Mouse (Mus musculus) MEL (cell line): ENCODE measurements around the gene Crebzf. TPM values are rescaled to one million over a fixed set of nuclear protein-coding genes. Genes with fewer than 3 reads are reported as not detected.

Source experiments
- DNase-seq: peaks from one replicate; pipeline ENCODE4 v3.0.0; 2011; ENCODE audit warnings: low read depth, low spot score
- H3K27ac ChIP-seq: 2 replicates; pipeline ENCODE4 v1.5.1; 2012; ENCODE audit warnings: low read depth, mild to moderate bottlenecking, control low read depth, low read length, moderate library complexity; ENCODE audit not compliant: control insufficient read depth
- H3K27me3 ChIP-seq, 2 experiments: fragments of 150-350 bp in 1 of 2; sonication (generic) in 1 of 2; 2 replicates each; pipeline ENCODE4 v1.6.1; 2012; ENCODE audit warnings: low read length in 2 of 2, mild to moderate bottlenecking in 2 of 2, improper control_type of control experiment in 1 of 2, moderate library complexity in 1 of 2; ENCODE audit not compliant: insufficient read depth in 2 of 2, control insufficient read depth in 1 of 2
- H3K36me3 ChIP-seq, 2 experiments: 2 replicates each; pipeline ENCODE4 v1.6.1; 2012 to 2014; ENCODE audit warnings: low read length in 2 of 2, improper control_type of control experiment in 1 of 2, inconsistent platforms in 1 of 2, mild to moderate bottlenecking in 1 of 2; ENCODE audit not compliant: insufficient read depth in 2 of 2, control insufficient read depth in 1 of 2
- H3K4me1 ChIP-seq, 2 experiments: fragments of 150-350 bp in 1 of 2; sonication (generic) in 1 of 2; 2 replicates each; pipeline ENCODE4 v1.6.1; 2012; ENCODE audit warnings: low read length in 2 of 2, improper control_type of control experiment in 1 of 2, mild to moderate bottlenecking in 1 of 2; ENCODE audit not compliant: insufficient read depth in 2 of 2, control insufficient read depth in 1 of 2
- H3K4me3 ChIP-seq, 2 experiments: fragments of 150-350 bp in 1 of 2; sonication (generic) in 1 of 2; 2 replicates each; pipeline ENCODE4 v1.5.1; 2012; ENCODE audit warnings: low read depth in 2 of 2, low read length in 2 of 2, mild to moderate bottlenecking in 2 of 2, moderate library complexity in 2 of 2, control low read depth in 1 of 2, improper control_type of control experiment in 1 of 2; ENCODE audit not compliant: control insufficient read depth in 1 of 2, insufficient read depth in 1 of 2
- H3K79me2 ChIP-seq: 2 replicates; pipeline ENCODE4 v1.6.1; 2012; ENCODE audit warnings: mild to moderate bottlenecking, low read length, moderate library complexity; ENCODE audit not compliant: control insufficient read depth, poor library complexity, insufficient read depth
- H3K9ac ChIP-seq: 2 replicates; pipeline ENCODE4 v1.6.1; 2012; ENCODE audit warnings: low read depth, mild to moderate bottlenecking, control low read depth, low read length, moderate library complexity; ENCODE audit not compliant: control insufficient read depth, poor library complexity, severe bottlenecking
- H3K9me3 ChIP-seq: fragments of 150-350 bp; sonication (generic); replicated peaks from 2 replicates; pipeline ENCODE4 v1.6.1; 2012; ENCODE audit warnings: mild to moderate bottlenecking, low read length, improper control_type of control experiment, moderate library complexity; ENCODE audit not compliant: insufficient read depth
- BHLHE40 ChIP-seq: IDR thresholded peaks from 2 replicates; pipeline ENCODE4 v1.6.1; 2012; ENCODE audit warnings: low read depth, mild to moderate bottlenecking, inconsistent platforms, low read length, improper control_type of control experiment, borderline replicate concordance
- CHD1 ChIP-seq: IDR thresholded peaks from 2 replicates; pipeline ENCODE4 v1.6.1; 2012; ENCODE audit warnings: low read depth, mild to moderate bottlenecking, inconsistent platforms, low read length, improper control_type of control experiment
- GATA1 ChIP-seq: IDR thresholded peaks from 2 replicates; pipeline ENCODE4 v1.6.1; 2011; ENCODE audit warnings: low read depth, low read length, improper control_type of control experiment
- JUND ChIP-seq: IDR thresholded peaks from 2 replicates; pipeline ENCODE4 v1.6.1; 2011; ENCODE audit warnings: low read depth, mild to moderate bottlenecking, improper control_type of control experiment, low read length
- MXI1 ChIP-seq: IDR thresholded peaks from 2 replicates; pipeline ENCODE4 v1.6.1; 2011; ENCODE audit warnings: mild to moderate bottlenecking, low read depth, low read length, improper control_type of control experiment
- POLR2AphosphoS5 ChIP-seq: IDR thresholded peaks from 2 replicates; pipeline ENCODE4 v1.6.1; 2012; ENCODE audit warnings: low read depth, borderline replicate concordance, mild to moderate bottlenecking, inconsistent platforms, low read length, moderate library complexity, mixed read lengths
- TAL1 ChIP-seq: IDR thresholded peaks from 2 replicates; pipeline ENCODE4 v1.6.1; 2012; ENCODE audit warnings: mild to moderate bottlenecking, inconsistent platforms, low read length, moderate library complexity, mixed read lengths
- ZKSCAN1 ChIP-seq: IDR thresholded peaks from 2 replicates; pipeline ENCODE4 v1.6.1; 2012; ENCODE audit warnings: low read depth, mild to moderate bottlenecking, inconsistent platforms, low read length, improper control_type of control experiment, moderate library complexity
- polyA plus RNA-seq, 2 experiments: library from polyadenylated mRNA; stranded (reverse) in 1 of 2; unstranded in 1 of 2; fragments of >175 nt in 1 of 2; fragments of >200 nt in 1 of 2; gene quantifications; 2 replicates each; pipeline versions ENCODE4 v1.2.1 to v1.2.4; 2012; ENCODE audit warnings: low replicate concordance in 2 of 2, low read depth in 1 of 2; ENCODE audit not compliant: insufficient read length in 2 of 2, insufficient read depth in 1 of 2, missing spikeins in 1 of 2
- total RNA-seq: library from RNA; depleted of rRNA; stranded (reverse); fragments of 300-350 nt; gene quantifications from 2 replicates; pipeline ENCODE4 v1.2.3, GENCODE M21; 2012; rRNA removed

The Crebzf gene
- total and polyA plus RNA-seq, 3 experiments, result 63.3 to 152 (median 78.9) TPM

GRCm38 (mm10) chr7:90475793-90476312 lies 33.3 kb downstream of the Crebzf start, which contains the start of gene Tmem126b (continued):
- no peak for TF ChIP-seq POLR2AphosphoS5
- no peak for TF ChIP-seq ZKSCAN1

GRCm38 (mm10) chr7:90476313-90477245 lies 34.0 kb downstream of the Crebzf start, which contains the start of gene Dlg2:
Gene Dlg2 (plus strand): TSS chr7:90476672.
- H3K9me3 ChIP-seq, result no peaks in the 10 kb centered on the region
- peak; percentile 45 for DNase-seq
- peaks cover 0 to 8% of the 10 kb centered on the region in 2 experiments; a peak in 2 of 4 replicates for H3K4me1 ChIP-seq
- peak; percentile 19; the same call in 1 of the 2 replicates for TF ChIP-seq MXI1
- no peak for TF ChIP-seq JUND
- TF ChIP-seq BHLHE40, result peak; percentile 21; the same call in 1 of the 2 replicates
- peaks cover 1 to 20% of the 10 kb centered on the region in 2 experiments; a peak in 2 of 4 replicates for H3K27me3 ChIP-seq
- peak within 1 kb of the TSS; percentile 74 to 85 for H3K4me3 ChIP-seq
- peaks cover 2% of the 10 kb centered on the region; the same call in 1 of the 2 replicates for H3K79me2 ChIP-seq
- peak within 1 kb of the TSS; percentile 75 for H3K9ac ChIP-seq
- peaks cover 0 to 11% of the 10 kb centered on the region in 2 experiments; a peak in 3 of 4 replicates for H3K36me3 ChIP-seq
- peak within 1 kb of the TSS; percentile 73 for H3K27ac ChIP-seq

- Histone ChIP-seq H3K4me1 (no peaks in the 10 kb centered on the region), H3K27ac (no peak overlapping the region), H3K36me3 (no peaks in the 10 kb centered on the region)
- no peak for TF ChIP-seq ZKSCAN1
- TF ChIP-seq CHD1, result no peak
- no peak for TF ChIP-seq GATA1
- no peak for TF ChIP-seq TAL1
- TF ChIP-seq, all 39 proteins: peak for 0
- Histone ChIP-seq H3K4me3 (no peak overlapping the region), H3K9me3 (no peaks in the 10 kb centered on the region), H3K79me2 (no peaks in the 10 kb centered on the region), H3K27me3 (peaks cover 3 to 14% of the 10 kb centered on the region in 2 experiments; a peak in 3 of 4 replicates), H3K9ac (no peak overlapping the region)
- DNase-seq, result no peak
Measured at GRCm38 (mm10) chr7:90482607-90483006, 40.1 kb downstream of the Crebzf start.

Other genes starting within 250 kb of the Crebzf start
- gene Ccdc83, start 177.0 kb upstream of the Crebzf start, total RNA-seq, result not detected in 2 replicates
- not detected for gene Ccdc83, start 177.0 kb upstream of the Crebzf start, polyA plus RNA-seq
- not detected in 2 replicates for gene Sytl2, start 140.5 kb upstream of the Crebzf start, total RNA-seq
- not detected for gene Sytl2, start 140.5 kb upstream of the Crebzf start, polyA plus RNA-seq
- not detected in 2 replicates for gene Ccdc89, start 16.2 kb upstream of the Crebzf start, total RNA-seq
- gene Ccdc89, start 16.2 kb upstream of the Crebzf start, polyA plus RNA-seq, result not detected
- gene Tmem126a, start 14.5 kb downstream of the Crebzf start, total RNA-seq, result 10.3 and 14.3 TPM in 2 replicates
- 10 to 100 TPM in 1 of 2 experiments, not detected in 1; 11.9 TPM for gene Tmem126a, start 14.5 kb downstream of the Crebzf start, polyA plus RNA-seq
- gene Tmem126b, start 33.3 kb downstream of the Crebzf start, total RNA-seq, result 7.9 and 8.1 TPM in 2 replicates
- 1 to 10 TPM in 1 of 2 experiments, not detected in 1; 7.9 TPM for gene Tmem126b, start 33.3 kb downstream of the Crebzf start, polyA plus RNA-seq
- gene Dlg2, start 33.9 kb downstream of the Crebzf start, total RNA-seq, result 0.04 TPM in 1 of 2 replicates, not detected in the other
- gene Dlg2, start 33.9 kb downstream of the Crebzf start, polyA plus RNA-seq, result not detected